Mouse (Mus musculus) urinary bladder, postnatal 4 days (tissue): ENCODE measurements around the gene Abt1.

ENCODE experiments used
- DNase-seq, 2 experiments: peaks; one replicate each; pipeline ENCODE4 v3.0.0; 2021 to 2022; ENCODE audit warnings: low spot score in 2 of 2

The Abt1 gene

GRCm38 (mm10) chr13:23438521-23438920, 14.9 kb upstream of the Abt1 start:
- DNase-seq = peak in 1 of 2 experiments; percentile 62

GRCm38 (mm10) chr13:23437908-23438307, 14.2 kb upstream of the Abt1 start:
- DNase-seq = peak; percentile 69 to 84

GRCm38 (mm10) chr13:23436861-23437822, 13.5 kb upstream of the Abt1 start:
- no peak for DNase-seq

- no peak for DNase-seq
These were observed 12.6 kb upstream of the Abt1 start for GRCm38 (mm10) chr13:23436231-23436661.

GRCm38 (mm10) chr13:23435676-23436075, 12.0 kb upstream of the Abt1 start:
- DNase-seq = no peak

- DNase-seq = no peak
These were observed 11.6 kb upstream of the Abt1 start for GRCm38 (mm10) chr13:23435241-23435640.

GRCm38 (mm10) chr13:23434426-23434825, 10.8 kb upstream of the Abt1 start:
- no peak for DNase-seq

GRCm38 (mm10) chr13:23433801-23434200, 10.1 kb upstream of the Abt1 start:
- no peak for DNase-seq

GRCm38 (mm10) chr13:23433206-23433605, 9.5 kb upstream of the Abt1 start:
- DNase-seq = no peak

- peak; percentile 92 to 98 for DNase-seq
These were observed 9.0 kb upstream of the Abt1 start for GRCm38 (mm10) chr13:23432562-23433201.

GRCm38 (mm10) chr13:23431351-23431771, 7.7 kb upstream of the Abt1 start:
- DNase-seq = peak; percentile 72 to 74

- DNase-seq = peak; percentile 73 to 76
These were observed 7.1 kb upstream of the Abt1 start for GRCm38 (mm10) chr13:23430734-23431133.

GRCm38 (mm10) chr13:23429771-23430380, 6.2 kb upstream of the Abt1 start:
- no peak for DNase-seq

GRCm38 (mm10) chr13:23428166-23428993, 4.7 kb upstream of the Abt1 start:
- DNase-seq = no peak

- DNase-seq = no peak
These were observed 3.8 kb upstream of the Abt1 start for GRCm38 (mm10) chr13:23427401-23427910.

GRCm38 (mm10) chr13:23426922-23427321, 3.3 kb upstream of the Abt1 start:
- no peak for DNase-seq

GRCm38 (mm10) chr13:23426335-23426734, 2.7 kb upstream of the Abt1 start:
- DNase-seq = no peak

- DNase-seq = no peak
These were observed 1.8 kb upstream of the Abt1 start for GRCm38 (mm10) chr13:23425505-23425904.

GRCm38 (mm10) chr13:23424494-23425325, 1.0 kb upstream of the Abt1 start:
- peak; percentile 84 to 88 for DNase-seq

GRCm38 (mm10) chr13:23424052-23424380, 350 bp upstream of the Abt1 start:
- no peak for DNase-seq
